Mouse (Mus musculus): Measurements from ENCODE around the gene P2rx6.

Gene P2rx6

DNA sequence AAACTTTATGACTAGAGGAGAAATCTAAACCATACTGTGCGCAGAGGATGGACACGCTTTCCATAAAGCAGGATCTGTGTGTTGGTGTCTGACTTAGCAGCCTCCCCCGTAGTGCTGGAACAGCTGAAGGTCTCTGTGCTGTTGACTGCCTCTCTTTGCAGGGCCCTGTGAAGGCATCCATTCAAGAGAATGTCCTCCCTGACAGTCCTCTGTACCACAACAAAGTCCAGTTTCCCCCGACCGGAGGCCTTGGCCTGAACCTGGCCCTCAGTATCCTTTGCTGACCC, 64.5 kb downstream of the P2rx6 start:
- no peak for DNase-seq (ENCODE audit: low read depth, low spot score)
